Mouse (Mus musculus) erythroid progenitor cell, adult 5-6 weeks (primary cell): ENCODE data around the gene Mex3a. TPM values are rescaled to one million over a fixed set of nuclear protein-coding genes. Genes with fewer than 3 reads are reported as not detected.
A peak's percentile ranks its signal among the peaks of the same experiment; 100 is the strongest.

ENCODE experiments used
- ATAC-seq: replicated peaks from 2 replicates; pipeline ENCODE4 v1.8.0; 2016; ENCODE audit warnings: moderate number of reproducible peaks, mild to moderate bottlenecking, moderate TSS enrichment, inconsistent platforms; ENCODE audit not compliant: poor library complexity, low FRiP score, severe bottlenecking
- total RNA-seq, 2 experiments: library from RNA; stranded (forward) in 1 of 2; stranded (reverse) in 1 of 2; fragments of 150-400 nt in 1 of 2; fragments of 186-747, 209-891 nt in 1 of 2; gene quantifications; 2 replicates each; pipeline versions ENCODE4 v1.2.3 to v1.2.4; 2015 to 2017; ENCODE audit warnings: low replicate concordance in 2 of 2

The Mex3a gene
- total RNA-seq, 2 experiments from 2014 or later = 0.08 to 0.42 TPM

GRCm38 (mm10) chr3:88541622-88542401, 9.6 kb downstream of the Mex3a start:
- no peak for ATAC-seq

DNA sequence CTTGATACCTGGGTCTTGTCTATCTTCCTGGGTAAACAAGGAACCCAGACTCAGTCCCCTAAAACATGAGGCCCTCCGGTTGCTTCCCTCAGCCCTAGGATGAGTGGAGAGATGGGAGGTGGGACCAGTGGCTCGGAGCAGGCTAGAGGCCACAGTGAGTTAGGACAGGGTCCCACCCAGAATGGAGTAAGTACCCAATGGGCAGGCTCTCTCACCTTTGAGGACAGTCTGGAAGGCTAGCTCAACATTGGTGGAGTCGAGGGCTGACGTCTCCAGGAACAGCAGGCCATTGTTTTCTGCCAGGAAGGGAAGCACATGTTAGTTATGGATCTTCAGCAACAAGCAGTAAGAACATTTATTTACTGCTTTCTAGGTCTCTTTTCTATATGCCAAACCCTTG, 10.3 kb downstream of the Mex3a start:
- ATAC-seq = no peak

GRCm38 (mm10) chr3:88543174-88543573, 11.0 kb downstream of the Mex3a start:
- ATAC-seq = no peak

DNA sequence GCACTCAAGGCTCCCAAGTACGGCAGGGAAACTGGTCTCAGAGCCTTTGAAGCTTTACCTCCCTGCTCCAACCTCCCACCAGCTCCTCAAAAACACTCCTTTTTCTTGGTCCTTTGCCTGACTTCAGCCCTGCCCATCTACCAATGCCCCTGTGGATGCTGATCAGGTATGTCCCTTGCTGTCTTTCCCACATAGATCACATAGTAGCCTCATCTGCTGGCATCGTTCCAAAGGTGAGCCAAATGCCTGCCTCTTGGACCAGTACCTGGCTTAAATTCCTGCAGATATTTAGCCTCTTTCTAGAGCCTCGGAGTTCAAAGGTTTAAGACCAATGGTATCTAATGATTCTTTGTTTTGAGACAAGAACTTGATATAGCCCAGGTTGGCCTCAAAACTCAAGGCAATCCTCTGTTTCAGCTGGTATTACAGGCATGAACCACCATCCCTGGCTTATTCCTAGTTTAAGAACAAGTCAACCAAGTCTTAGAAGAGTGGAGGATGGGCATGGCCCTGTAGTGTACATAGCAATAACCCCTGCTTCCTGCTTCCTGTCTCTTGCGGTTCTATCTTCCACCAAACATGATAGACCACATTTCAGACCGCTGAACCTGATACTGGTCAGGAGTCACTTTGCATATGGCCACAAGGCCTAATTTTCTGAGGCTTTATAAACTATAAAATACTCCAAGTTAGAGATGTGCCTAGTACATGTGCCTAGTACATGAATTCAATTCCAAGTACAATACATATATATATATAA, 11.6 kb downstream of the Mex3a start:
- no peak for ATAC-seq

GRCm38 (mm10) chr3:88544514-88544913, 12.3 kb downstream of the Mex3a start:
- no peak for ATAC-seq

GRCm38 (mm10) chr3:88544955-88545591, 12.9 kb downstream of the Mex3a start:
- no peak for ATAC-seq

- ATAC-seq = peak; percentile 56
Measured at GRCm38 (mm10) chr3:88546674-88547418, 14.7 kb downstream of the Mex3a start.

DNA sequence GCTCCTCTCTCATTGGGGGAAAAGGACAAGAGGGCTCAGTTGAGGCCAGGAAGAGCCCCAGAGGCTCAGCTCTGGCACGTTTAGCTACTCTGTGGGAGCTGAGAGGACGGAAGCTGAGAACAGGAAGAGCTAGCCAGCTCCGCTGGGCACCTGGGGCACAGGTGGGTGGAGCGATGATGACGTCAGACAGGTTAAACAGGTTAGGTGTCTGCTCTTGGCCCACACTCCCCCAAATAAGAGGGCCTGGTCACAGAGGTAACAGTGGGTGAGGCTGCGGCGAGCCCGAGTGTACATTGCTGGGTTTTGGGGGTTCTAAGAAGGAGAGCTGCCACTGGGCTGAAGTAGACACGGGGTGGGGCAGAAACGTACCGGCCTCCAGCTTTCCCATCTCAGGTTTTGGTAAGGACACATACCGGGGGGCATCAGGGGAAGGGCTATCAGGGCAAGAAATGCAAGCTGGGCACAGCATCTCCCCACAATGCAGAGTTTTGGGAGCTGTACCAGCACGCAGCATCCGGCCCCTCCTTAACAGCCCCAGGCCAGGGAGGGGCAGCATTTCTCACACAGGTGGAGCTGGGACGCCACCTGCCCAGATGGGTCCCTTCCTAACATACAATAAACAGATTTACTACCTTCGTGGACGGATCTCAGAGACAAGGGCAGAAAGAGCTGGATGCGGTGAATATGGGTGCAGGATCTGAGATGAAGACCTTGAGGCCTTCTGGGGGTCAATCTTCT, 16.2 kb downstream of the Mex3a start, which contains the start of gene Rab25:
Rab25 (minus strand) TSS at position 121 of the 738 bp plus-strand sequence.
- ATAC-seq = no peak

DNA sequence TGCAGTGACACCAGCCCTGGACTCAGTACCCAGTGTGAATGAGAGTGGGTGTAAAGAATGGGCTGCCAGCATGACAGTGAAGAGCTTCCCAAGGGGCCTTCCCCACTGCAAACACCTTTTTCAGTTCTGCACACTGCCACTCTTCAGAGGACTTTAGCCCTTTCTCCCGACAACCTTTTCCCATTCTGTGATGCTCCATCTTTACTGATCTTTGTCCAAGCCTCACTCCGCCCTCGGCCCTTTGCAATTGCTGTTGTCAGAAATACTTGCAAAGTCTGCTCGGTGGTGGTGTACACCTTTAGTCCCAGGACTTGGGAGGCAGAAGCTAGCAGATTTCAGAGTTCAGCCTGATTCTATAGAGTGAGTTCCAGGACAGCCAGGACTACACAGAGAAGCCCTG, 19.4 kb downstream of the Mex3a start:
- no peak for ATAC-seq

DNA sequence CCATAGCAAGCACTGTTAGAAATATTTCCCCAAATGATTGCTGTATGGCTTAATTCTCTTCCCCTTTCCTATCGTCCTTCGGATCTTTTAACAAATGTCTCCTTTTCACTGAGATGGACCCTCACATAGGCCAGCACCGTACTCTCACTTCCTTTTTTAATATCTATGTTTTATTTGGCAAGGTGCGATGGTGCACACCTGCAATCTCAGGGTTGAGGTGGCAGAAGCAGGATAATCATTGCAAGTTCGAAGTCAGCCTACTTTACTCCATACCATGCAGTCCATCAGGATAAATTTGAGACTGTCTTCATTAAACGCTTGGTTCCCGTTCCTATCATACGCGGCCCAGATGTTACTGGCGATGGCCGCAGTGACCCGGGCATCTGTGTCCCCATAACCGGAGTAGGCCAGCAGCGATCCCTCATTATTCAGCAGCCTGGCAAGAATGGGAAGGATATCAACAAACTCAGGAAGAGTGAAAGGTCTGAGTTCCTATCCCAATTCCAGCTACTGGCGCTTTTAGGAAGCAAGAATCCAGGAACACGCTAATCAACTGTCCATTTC, 20.0 kb downstream of the Mex3a start:
- ATAC-seq = peak; percentile 9

- ATAC-seq = peak; percentile 93
Measured at GRCm38 (mm10) chr3:88552676-88553524, 20.7 kb downstream of the Mex3a start, which contains the start of gene Lamtor2. Gene Lamtor2, minus strand, starts transcription at chr3:88553074.

- ATAC-seq = peak; percentile 66
Measured at GRCm38 (mm10) chr3:88553525-88553879, 21.3 kb downstream of the Mex3a start, which contains the start of gene Ubqln4. Gene Ubqln4, plus strand, starts transcription at chr3:88553758.

- ATAC-seq = peak; percentile 48
Measured at GRCm38 (mm10) chr3:88553880-88554586, 21.8 kb downstream of the Mex3a start.

GRCm38 (mm10) chr3:88555069-88555605, 22.9 kb downstream of the Mex3a start:
- no peak for ATAC-seq

GRCm38 (mm10) chr3:88555731-88556130, 23.5 kb downstream of the Mex3a start:
- ATAC-seq = no peak

DNA sequence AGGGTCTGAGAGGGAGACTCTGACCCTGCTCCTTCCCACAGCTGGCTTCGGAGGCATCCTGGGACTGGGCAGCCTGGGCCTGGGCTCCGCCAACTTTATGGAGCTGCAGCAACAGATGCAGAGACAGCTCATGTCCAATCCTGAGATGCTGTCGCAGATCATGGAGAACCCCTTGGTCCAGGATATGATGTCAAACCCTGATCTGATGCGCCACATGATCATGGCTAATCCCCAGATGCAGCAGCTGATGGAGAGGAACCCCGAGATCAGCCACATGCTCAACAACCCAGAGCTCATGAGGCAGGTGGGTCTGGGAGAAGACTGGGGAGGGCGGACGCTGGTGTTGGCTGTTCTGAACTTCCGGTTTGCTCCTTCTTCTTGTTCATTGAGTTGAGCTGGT, 24.4 kb downstream of the Mex3a start:
- ATAC-seq = no peak

- no peak for ATAC-seq
Measured at GRCm38 (mm10) chr3:88559596-88559995, 27.4 kb downstream of the Mex3a start.
